Mouse (Mus musculus): Measurements from ENCODE around the gene Dpp9. TPM values are rescaled to one million over a fixed set of nuclear protein-coding genes. Genes with fewer than 3 reads are reported as not detected.
A peak's percentile ranks its signal among the peaks of the same experiment; 100 is the strongest.

The Dpp9 gene
- polyA plus RNA-seq, 1 experiment, result 5.6 TPM

GRCm38 (mm10) chr17:56173401-56174046 lies 45.2 kb downstream of the Dpp9 start:
- TF ChIP-seq TAL1 (IDR thresholded peaks at IDR 0.05; ENCODE audit: low read length) (no peak), GATA1 (IDR thresholded peaks at IDR 0.05; ENCODE audit: low read length) (no peak)
- no peak overlapping the region for H3K4me3 ChIP-seq (replicated peaks)
- H3K27me3 ChIP-seq (ENCODE audit: control insufficient read depth), result no peaks in the 10 kb centered on the region
- H3K4me1 ChIP-seq (ENCODE audit: control insufficient read depth), result no peaks in the 10 kb centered on the region; the same call in 1 of the 2 replicates
- no peaks in the 10 kb centered on the region for H3K9me3 ChIP-seq (ENCODE audit: control insufficient read depth, low read length)
- H3K36me3 ChIP-seq (ENCODE audit: control insufficient read depth), result peaks cover 31% of the 10 kb centered on the region

- H3K27me3 ChIP-seq (ENCODE audit: control insufficient read depth), result no peaks in the 10 kb centered on the region
- TF ChIP-seq TAL1 (IDR thresholded peaks at IDR 0.05; ENCODE audit: low read length) (no peak), GATA1 (IDR thresholded peaks at IDR 0.05; ENCODE audit: low read length) (no peak)
Observed at GRCm38 (mm10) chr17:56171881-56172280, 46.8 kb downstream of the Dpp9 start.

GRCm38 (mm10) chr17:56171456-56171855 lies 47.2 kb downstream of the Dpp9 start:
- Histone ChIP-seq H3K36me3 (ENCODE audit: control insufficient read depth) (peaks cover 10% of the 10 kb centered on the region), H3K4me1 (ENCODE audit: control insufficient read depth) (no peaks in the 10 kb centered on the region; the same call in 1 of the 2 replicates), H3K27me3 (ENCODE audit: control insufficient read depth) (no peaks in the 10 kb centered on the region), H3K9me3 (ENCODE audit: control insufficient read depth, low read length) (no peaks in the 10 kb centered on the region), H3K4me3 (replicated peaks) (no peak overlapping the region)
- TF ChIP-seq TAL1 (IDR thresholded peaks at IDR 0.05; ENCODE audit: low read length) (no peak), GATA1 (IDR thresholded peaks at IDR 0.05; ENCODE audit: low read length) (no peak)

More at GRCm38 (mm10) chr17:56171881-56172280, 46.8 kb downstream of the Dpp9 start:
- no peaks in the 10 kb centered on the region for H3K9me3 ChIP-seq (ENCODE audit: control insufficient read depth, low read length)
- no peaks in the 10 kb centered on the region; the same call in 1 of the 2 replicates for H3K4me1 ChIP-seq (ENCODE audit: control insufficient read depth)
- H3K36me3 ChIP-seq (ENCODE audit: control insufficient read depth), result peaks cover 14% of the 10 kb centered on the region
- no peak overlapping the region for H3K4me3 ChIP-seq (replicated peaks)

DNA sequence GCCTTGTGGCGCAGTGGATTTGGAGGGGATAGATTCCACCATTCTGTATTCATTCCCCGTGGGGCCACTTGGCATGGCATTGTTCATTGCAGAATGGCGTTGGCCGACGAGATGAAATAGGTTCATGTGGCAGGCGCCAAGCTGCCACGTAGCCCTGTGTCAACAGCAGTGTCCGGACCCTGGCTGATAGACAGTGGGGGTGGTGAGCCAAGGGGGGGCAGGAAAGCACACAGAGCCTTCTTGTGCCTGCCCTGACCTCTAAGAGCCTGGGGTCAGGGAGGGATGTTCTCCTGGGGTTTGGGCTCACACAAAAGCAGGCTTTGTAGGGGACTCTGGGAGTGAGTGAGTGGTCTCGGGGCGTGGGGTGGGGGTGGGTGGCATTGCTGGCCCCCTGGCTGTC lies 48.1 kb downstream of the Dpp9 start:
- H3K9me3 ChIP-seq (ENCODE audit: control insufficient read depth, low read length), result no peaks in the 10 kb centered on the region
- no peak overlapping the region for H3K4me3 ChIP-seq (replicated peaks)
- H3K4me1 ChIP-seq (ENCODE audit: control insufficient read depth), result no peaks in the 10 kb centered on the region; the same call in 1 of the 2 replicates
- H3K36me3 ChIP-seq (ENCODE audit: control insufficient read depth), result peaks cover 5% of the 10 kb centered on the region
- H3K27me3 ChIP-seq (ENCODE audit: control insufficient read depth), result no peaks in the 10 kb centered on the region
- TF ChIP-seq GATA1 (IDR thresholded peaks at IDR 0.05; ENCODE audit: low read length) (no peak), TAL1 (IDR thresholded peaks at IDR 0.05; ENCODE audit: low read length) (no peak)

DNA sequence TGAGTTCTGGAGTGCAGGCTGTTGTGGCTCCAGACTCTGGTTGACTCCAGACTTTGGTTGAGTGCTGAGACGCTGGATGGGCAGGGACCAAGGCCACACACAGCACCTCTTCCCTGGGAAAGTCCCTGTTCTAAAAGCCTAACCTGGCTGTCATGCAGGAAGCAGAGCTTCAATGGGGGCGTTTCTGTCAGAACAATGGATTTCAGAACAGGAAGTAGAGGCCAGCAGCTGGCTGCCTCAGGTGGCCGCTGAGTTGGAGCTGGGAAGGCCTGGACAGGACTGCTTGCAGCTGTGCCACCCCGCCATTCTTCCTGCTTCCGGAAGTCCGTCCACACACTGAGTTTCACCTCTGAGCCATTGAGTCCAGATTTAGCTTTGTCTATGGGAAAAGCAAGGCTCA lies 48.9 kb downstream of the Dpp9 start:
- H3K9me3 ChIP-seq (ENCODE audit: control insufficient read depth, low read length), result no peaks in the 10 kb centered on the region
- H3K4me3 ChIP-seq (replicated peaks), result no peak overlapping the region
- H3K27me3 ChIP-seq (ENCODE audit: control insufficient read depth), result no peaks in the 10 kb centered on the region
- peaks cover under 1% of the 10 kb centered on the region for H3K36me3 ChIP-seq (ENCODE audit: control insufficient read depth)
- TF ChIP-seq GATA1 (IDR thresholded peaks at IDR 0.05; ENCODE audit: low read length) (no peak), TAL1 (IDR thresholded peaks at IDR 0.05; ENCODE audit: low read length) (no peak)
- H3K4me1 ChIP-seq (ENCODE audit: control insufficient read depth), result peaks cover 2% of the 10 kb centered on the region

- Histone ChIP-seq H3K9me3 (ENCODE audit: control insufficient read depth, low read length) (no peaks in the 10 kb centered on the region), H3K4me1 (ENCODE audit: control insufficient read depth) (peaks cover 22% of the 10 kb centered on the region), H3K4me3 (replicated peaks) (no peak overlapping the region), H3K36me3 (ENCODE audit: control insufficient read depth) (no peaks in the 10 kb centered on the region), H3K27me3 (ENCODE audit: control insufficient read depth) (peaks cover 6% of the 10 kb centered on the region)
- no peak for TF ChIP-seq TAL1 (IDR thresholded peaks at IDR 0.05; ENCODE audit: low read length)
- TF ChIP-seq GATA1 (IDR thresholded peaks at IDR 0.05; ENCODE audit: low read length), result no peak
Observed at GRCm38 (mm10) chr17:56165671-56166070, 53.0 kb downstream of the Dpp9 start.

DNA sequence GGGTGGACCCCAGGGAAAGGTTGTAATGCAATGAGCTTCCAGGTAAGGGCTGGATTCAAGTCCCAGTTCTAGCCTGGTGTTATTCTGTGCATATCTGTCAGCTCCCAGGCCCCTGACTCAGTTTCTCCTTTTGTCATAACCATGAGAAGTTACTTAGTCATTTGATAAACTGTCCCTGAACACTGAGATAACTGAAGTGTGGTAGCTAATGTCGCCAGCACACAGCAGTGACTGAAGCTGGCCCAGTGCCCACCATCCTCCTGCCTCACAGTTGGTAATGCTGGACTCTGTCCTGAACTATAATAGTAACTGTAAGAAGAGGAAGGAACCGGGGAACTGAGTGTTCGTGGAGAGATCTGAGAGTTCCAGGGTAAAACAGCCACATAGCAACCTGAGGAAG lies 54.2 kb downstream of the Dpp9 start:
- H3K4me3 ChIP-seq (replicated peaks), result no peak overlapping the region
- TF ChIP-seq GATA1 (IDR thresholded peaks at IDR 0.05; ENCODE audit: low read length), result no peak
- TF ChIP-seq TAL1 (IDR thresholded peaks at IDR 0.05; ENCODE audit: low read length), result no peak
- H3K27me3 ChIP-seq (ENCODE audit: control insufficient read depth), result peaks cover 12% of the 10 kb centered on the region
- peaks cover 25% of the 10 kb centered on the region for H3K4me1 ChIP-seq (ENCODE audit: control insufficient read depth)
- no peaks in the 10 kb centered on the region for H3K36me3 ChIP-seq (ENCODE audit: control insufficient read depth)
- H3K9me3 ChIP-seq (ENCODE audit: control insufficient read depth, low read length), result no peaks in the 10 kb centered on the region

GRCm38 (mm10) chr17:56163523-56164102 lies 55.1 kb downstream of the Dpp9 start:
- H3K36me3 ChIP-seq (ENCODE audit: control insufficient read depth), result no peaks in the 10 kb centered on the region
- TF ChIP-seq TAL1 (IDR thresholded peaks at IDR 0.05; ENCODE audit: low read length), result no peak
- TF ChIP-seq GATA1 (IDR thresholded peaks at IDR 0.05; ENCODE audit: low read length), result no peak
- H3K27me3 ChIP-seq (ENCODE audit: control insufficient read depth), result peaks cover 17% of the 10 kb centered on the region
- peaks cover 25% of the 10 kb centered on the region for H3K4me1 ChIP-seq (ENCODE audit: control insufficient read depth)
- H3K9me3 ChIP-seq (ENCODE audit: control insufficient read depth, low read length), result no peaks in the 10 kb centered on the region
- no peak overlapping the region for H3K4me3 ChIP-seq (replicated peaks)

DNA sequence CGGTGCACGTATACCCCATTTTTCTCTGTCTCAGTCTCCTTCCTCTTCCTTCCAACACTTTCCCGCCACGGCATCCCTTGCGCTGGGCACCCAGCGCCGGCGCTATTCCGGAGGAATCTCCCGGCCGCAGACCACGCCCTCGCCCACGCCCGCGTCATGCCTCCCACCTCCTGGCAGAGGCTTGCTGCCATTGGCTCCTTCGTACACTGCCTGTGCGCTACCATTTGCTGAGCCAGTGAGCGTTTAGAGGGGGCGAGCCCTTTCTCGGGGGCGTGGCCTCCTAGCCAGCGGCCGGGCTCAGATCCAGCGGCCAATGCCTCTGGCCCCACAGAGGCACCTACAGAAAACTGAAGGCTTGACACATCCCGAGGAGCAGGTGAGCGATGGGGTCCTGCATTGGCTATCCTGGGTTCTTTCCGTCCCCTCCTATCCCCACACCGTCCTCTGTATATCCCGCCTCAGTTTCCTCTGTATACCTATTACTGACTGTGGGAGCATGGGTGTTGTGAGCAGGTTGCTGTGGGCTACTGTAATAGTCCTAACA lies 56.4 kb downstream of the Dpp9 start, which contains the start of gene Tnfaip8l1:
Gene Tnfaip8l1, plus strand, starts transcription at position 247 of the 544 bp plus-strand sequence.
- Histone ChIP-seq H3K36me3 (ENCODE audit: control insufficient read depth) (no peaks in the 10 kb centered on the region), H3K9me3 (ENCODE audit: control insufficient read depth, low read length) (no peaks in the 10 kb centered on the region), H3K4me1 (ENCODE audit: control insufficient read depth) (peaks cover 25% of the 10 kb centered on the region), H3K4me3 (replicated peaks) (peak within 1 kb of the TSS; percentile 53), H3K27me3 (ENCODE audit: control insufficient read depth) (peaks cover 26% of the 10 kb centered on the region)
- no peak for TF ChIP-seq TAL1 (IDR thresholded peaks at IDR 0.05; ENCODE audit: low read length)
- no peak for TF ChIP-seq GATA1 (IDR thresholded peaks at IDR 0.05; ENCODE audit: low read length)

Measured in erythroblast, embryonic 14.5 days (primary cell).